Mouse (Mus musculus): Measurements from ENCODE around the gene Cald1. TPM values are rescaled to one million over a fixed set of nuclear protein-coding genes. Genes with fewer than 3 reads are reported as not detected.

Gene Cald1
- polyA plus RNA-seq, 1 experiment from 2014 or later = 232 TPM

GRCm38 (mm10) chr6:34716206-34716887 lies 118.0 kb downstream of the Cald1 start:
- Histone ChIP-seq H3K9me3 (no peaks in the 10 kb centered on the region), H3K27ac (replicated peaks) (no peak overlapping the region), H3K27me3 (replicated peaks; ENCODE audit: low read depth, poor library complexity, severe bottlenecking) (no peaks in the 10 kb centered on the region), H3K4me1 (peaks cover 85% of the 10 kb centered on the region), H3K4me3 (no peak overlapping the region), H3K36me3 (replicated peaks) (peaks cover 24% of the 10 kb centered on the region)
- no peak for DNase-seq (ENCODE audit: low spot score)
- WGBS = 88% methylated on average over 9 of the region's 9 CpGs

- Histone ChIP-seq H3K4me3 (no peak overlapping the region), H3K9me3 (no peaks in the 10 kb centered on the region), H3K4me1 (peaks cover 86% of the 10 kb centered on the region), H3K27ac (replicated peaks) (0 out of 2 replicates have a peak overlapping the region, but pooled peaks have one; percentile 16), H3K27me3 (replicated peaks; ENCODE audit: low read depth, poor library complexity, severe bottlenecking) (no peaks in the 10 kb centered on the region), H3K36me3 (replicated peaks) (peaks cover 24% of the 10 kb centered on the region)
- DNase-seq (ENCODE audit: low spot score) = no peak
- WGBS = 26% methylated on average over 3 of the region's 3 CpGs
These were observed 118.8 kb downstream of the Cald1 start for GRCm38 (mm10) chr6:34716888-34717635.

- Histone ChIP-seq H3K36me3 (replicated peaks) (peaks cover 24% of the 10 kb centered on the region), H3K9me3 (no peaks in the 10 kb centered on the region), H3K4me3 (no peak overlapping the region), H3K4me1 (peaks cover 86% of the 10 kb centered on the region), H3K27ac (replicated peaks) (0 out of 2 replicates have a peak overlapping the region, but pooled peaks have one; percentile 16), H3K27me3 (replicated peaks; ENCODE audit: low read depth, poor library complexity, severe bottlenecking) (no peaks in the 10 kb centered on the region)
- 68% methylated on average over 4 of the region's 4 CpGs for WGBS
- DNase-seq (ENCODE audit: low spot score) = no peak
These were observed 119.4 kb downstream of the Cald1 start for GRCm38 (mm10) chr6:34717651-34718050.

- 69% methylated on average over 6 of the region's 6 CpGs for WGBS
- Histone ChIP-seq H3K36me3 (replicated peaks) (peaks cover 33% of the 10 kb centered on the region), H3K4me1 (peaks cover 74% of the 10 kb centered on the region), H3K27me3 (replicated peaks; ENCODE audit: low read depth, poor library complexity, severe bottlenecking) (no peaks in the 10 kb centered on the region), H3K4me3 (no peak overlapping the region), H3K9me3 (no peaks in the 10 kb centered on the region), H3K27ac (replicated peaks) (no peak overlapping the region)
- no peak for DNase-seq (ENCODE audit: low spot score)
These were observed 120.9 kb downstream of the Cald1 start for GRCm38 (mm10) chr6:34719141-34719680.

- Histone ChIP-seq H3K36me3 (replicated peaks) (peaks cover 35% of the 10 kb centered on the region), H3K27me3 (replicated peaks; ENCODE audit: low read depth, poor library complexity, severe bottlenecking) (no peaks in the 10 kb centered on the region), H3K9me3 (peaks cover 4% of the 10 kb centered on the region; the same call in 1 of the 2 replicates), H3K4me3 (no peak overlapping the region), H3K4me1 (peaks cover 72% of the 10 kb centered on the region), H3K27ac (replicated peaks) (no peak overlapping the region)
- no peak for DNase-seq (ENCODE audit: low spot score)
- 55% methylated on average over 4 of the region's 4 CpGs for WGBS
These were observed 122.1 kb downstream of the Cald1 start for GRCm38 (mm10) chr6:34720447-34720846.

GRCm38 (mm10) chr6:34721740-34722139 lies 123.4 kb downstream of the Cald1 start:
- peaks cover 71% of the 10 kb centered on the region for H3K4me1 ChIP-seq
- H3K4me3 ChIP-seq = no peak overlapping the region
- 67% methylated on average over 6 of the region's 6 CpGs for WGBS
- peaks cover 26% of the 10 kb centered on the region for H3K36me3 ChIP-seq (replicated peaks)
- H3K27ac ChIP-seq (replicated peaks) = peak overlapping the region; percentile 65
- DNase-seq (ENCODE audit: low spot score) = no peak
- peaks cover 4% of the 10 kb centered on the region; the same call in 1 of the 2 replicates for H3K9me3 ChIP-seq
- H3K27me3 ChIP-seq (replicated peaks; ENCODE audit: low read depth, poor library complexity, severe bottlenecking) = no peaks in the 10 kb centered on the region

GRCm38 (mm10) chr6:34722660-34723059 lies 124.4 kb downstream of the Cald1 start:
- 77% methylated on average over 7 of the region's 7 CpGs for WGBS
- Histone ChIP-seq H3K9me3 (peaks cover 4% of the 10 kb centered on the region; the same call in 1 of the 2 replicates), H3K4me3 (no peak overlapping the region), H3K36me3 (replicated peaks) (peaks cover 26% of the 10 kb centered on the region), H3K27me3 (replicated peaks; ENCODE audit: low read depth, poor library complexity, severe bottlenecking) (no peaks in the 10 kb centered on the region), H3K27ac (replicated peaks) (no peak overlapping the region; the same call in 1 of the 2 replicates), H3K4me1 (peaks cover 70% of the 10 kb centered on the region)
- DNase-seq (ENCODE audit: low spot score) = no peak

GRCm38 (mm10) chr6:34723250-34723904 lies 125.1 kb downstream of the Cald1 start:
- peaks cover 4% of the 10 kb centered on the region; the same call in 1 of the 2 replicates for H3K9me3 ChIP-seq
- H3K36me3 ChIP-seq (replicated peaks) = peaks cover 26% of the 10 kb centered on the region
- WGBS = 90% methylated on average over 10 of the region's 10 CpGs
- DNase-seq (ENCODE audit: low spot score) = no peak
- peaks cover 63% of the 10 kb centered on the region for H3K4me1 ChIP-seq
- no peak overlapping the region for H3K4me3 ChIP-seq
- H3K27me3 ChIP-seq (replicated peaks; ENCODE audit: low read depth, poor library complexity, severe bottlenecking) = no peaks in the 10 kb centered on the region
- H3K27ac ChIP-seq (replicated peaks) = no peak overlapping the region

GRCm38 (mm10) chr6:34725660-34726059 lies 127.4 kb downstream of the Cald1 start:
- WGBS = 80% methylated on average over 1 of the region's 1 CpGs
- no peak overlapping the region for H3K27ac ChIP-seq (replicated peaks)
- no peak for DNase-seq (ENCODE audit: low spot score)
- H3K9me3 ChIP-seq = peaks cover 4% of the 10 kb centered on the region; the same call in 1 of the 2 replicates
- H3K4me1 ChIP-seq = peaks cover 60% of the 10 kb centered on the region
- no peaks in the 10 kb centered on the region for H3K27me3 ChIP-seq (replicated peaks; ENCODE audit: low read depth, poor library complexity, severe bottlenecking)
- no peak overlapping the region for H3K4me3 ChIP-seq
- peaks cover 17% of the 10 kb centered on the region for H3K36me3 ChIP-seq (replicated peaks)

- Histone ChIP-seq H3K36me3 (replicated peaks) (peaks cover 17% of the 10 kb centered on the region), H3K9me3 (peaks cover 4% of the 10 kb centered on the region; the same call in 1 of the 2 replicates), H3K27me3 (replicated peaks; ENCODE audit: low read depth, poor library complexity, severe bottlenecking) (no peaks in the 10 kb centered on the region), H3K27ac (replicated peaks) (no peak overlapping the region; the same call in 1 of the 2 replicates), H3K4me1 (peaks cover 60% of the 10 kb centered on the region), H3K4me3 (no peak overlapping the region)
- no peak for DNase-seq (ENCODE audit: low spot score)
- WGBS = 75% methylated on average over 1 of the region's 1 CpGs
These were observed 127.8 kb downstream of the Cald1 start for GRCm38 (mm10) chr6:34726104-34726503.

- Histone ChIP-seq H3K4me1 (peaks cover 57% of the 10 kb centered on the region), H3K27me3 (replicated peaks; ENCODE audit: low read depth, poor library complexity, severe bottlenecking) (no peaks in the 10 kb centered on the region), H3K9me3 (peaks cover 4% of the 10 kb centered on the region; the same call in 1 of the 2 replicates), H3K27ac (replicated peaks) (peak overlapping the region; percentile 45; the same call in 1 of the 2 replicates), H3K4me3 (no peak overlapping the region), H3K36me3 (replicated peaks) (peaks cover 17% of the 10 kb centered on the region)
- WGBS = 88% methylated on average over 15 of the region's 15 CpGs
- no peak for DNase-seq (ENCODE audit: low spot score)
These were observed 129.2 kb downstream of the Cald1 start for GRCm38 (mm10) chr6:34727316-34727983.

Measured in embryonic facial prominence, embryonic 10.5 days (tissue).